ENCODE assay signal across 11 mouse cellular contexts in genomic region chr7:28790066-28790806, GRCm38 (mm10). TPM values are rescaled to one million over a fixed set of nuclear protein-coding genes. Genes with fewer than 3 reads are reported as not detected.
A peak's percentile ranks its signal among the peaks of the same experiment; 100 is the strongest.
DNase-seq lines count a peak whose midpoint lies in the region; ATAC-seq and TF ChIP-seq lines count a peak whose summit lies in the region.
"Had no signal": no experiment of that assay in that cellular context is flagged by ENCODE, and none has a peak within 500 bp of the region (broad histone marks: within the 10 kb centered on the region; RNA-seq: fewer than 3 reads in every experiment).

No protein-coding gene starts in this region.

- no peaks in the 10 kb centered on the region for H3K9me3 ChIP-seq in hindbrain, embryonic 10.5 days
- H3K9me3 ChIP-seq in hindbrain, embryonic 13.5 days, result no peaks in the 10 kb centered on the region
- no peaks in the 10 kb centered on the region for H3K9me3 ChIP-seq in intestine, embryonic 15.5 days
- no peaks in the 10 kb centered on the region for H3K9me3 ChIP-seq in liver, embryonic 14.5 days (ENCODE audit: control insufficient read depth, low read length)
- H3K9me3 ChIP-seq: G1E; hindbrain, embryonic 15.5 days had no signal

- peak; percentile 41 for DNase-seq in hindbrain, embryonic 10.5 days (ENCODE audit: low spot score)
- DNase-seq in NIH3T3 (ENCODE audit: low read depth), result peak; percentile 69
- no peak for DNase-seq in liver, embryonic 14.5 days (ENCODE audit: low read depth in 3 of 3, low spot score in 3 of 3)
- no peak for DNase-seq in frontal cortex, postnatal 14 days (ENCODE audit: low spot score in 2 of 2)
- no peak for DNase-seq in cerebellum, postnatal 14 days
- DNase-seq: cerebellum, adult 9-11 months had no signal

- WGBS in hindbrain, embryonic 10.5 days, result 48% methylated on average over 8 of the region's 8 CpGs
- 53% methylated on average over 8 of the region's 8 CpGs for WGBS in hindbrain, embryonic 13.5 days
- WGBS in intestine, embryonic 15.5 days, result 56% methylated on average over 8 of the region's 8 CpGs
- WGBS in liver, embryonic 14.5 days (ENCODE audit: insufficient replicate concordance), result 48% methylated on average over 8 of the region's 8 CpGs

- H3K4me1 ChIP-seq in hindbrain, embryonic 10.5 days (replicated peaks), result peaks cover 26% of the 10 kb centered on the region
- H3K4me1 ChIP-seq in hindbrain, embryonic 13.5 days (replicated peaks), result no peaks in the 10 kb centered on the region
- H3K4me1 ChIP-seq in intestine, embryonic 15.5 days (replicated peaks), result peaks cover 22% of the 10 kb centered on the region
- peaks cover 0 to 3% of the 10 kb centered on the region in 2 experiments; a peak in 1 of 4 replicates for H3K4me1 ChIP-seq in liver, embryonic 14.5 days (replicated peaks; ENCODE audit: control insufficient read depth in 2 of 2, insufficient read depth in 2 of 2, low read length in 1 of 2)
- H3K4me1 ChIP-seq: hindbrain, embryonic 15.5 days had no signal

- no peak for ATAC-seq in hindbrain, embryonic 13.5 days (ENCODE audit: low FRiP score)
- 0 out of 2 replicates have a peak, but pooled peaks have one; percentile 29 for ATAC-seq in intestine, embryonic 15.5 days
- ATAC-seq in liver, embryonic 14.5 days (ENCODE audit: insufficient read depth), result 0 out of 2 replicates have a peak, but pooled peaks have one; percentile 19
- ATAC-seq in erythroid progenitor cell, adult 5-6 weeks (replicated peaks; ENCODE audit: low FRiP score, poor library complexity, severe bottlenecking), result no peak

- peak overlapping the region; percentile 46; the same call in 1 of the 2 replicates for H3K27ac ChIP-seq in hindbrain, embryonic 10.5 days
- H3K27ac ChIP-seq in hindbrain, embryonic 13.5 days, result no peak overlapping the region
- no peak overlapping the region for H3K27ac ChIP-seq in intestine, embryonic 15.5 days
- no peak overlapping the region for H3K27ac ChIP-seq in liver, embryonic 14.5 days
- H3K27ac ChIP-seq: hindbrain, embryonic 15.5 days had no signal

- TF ChIP-seq EP300 in liver, embryonic 14.5 days (IDR thresholded peaks at IDR 0.05; ENCODE audit: low read depth), result no peak

- H3K4me2 ChIP-seq in hindbrain, embryonic 13.5 days, result no peak overlapping the region
- H3K4me2 ChIP-seq in intestine, embryonic 15.5 days (replicated peaks), result no peak overlapping the region
- H3K4me2 ChIP-seq in liver, embryonic 14.5 days (ENCODE audit: low read depth), result no peak overlapping the region
- H3K4me2 ChIP-seq: hindbrain, embryonic 15.5 days had no signal

- H3K36me3 ChIP-seq in hindbrain, embryonic 10.5 days, result peaks cover 28% of the 10 kb centered on the region
- peaks cover 34% of the 10 kb centered on the region for H3K36me3 ChIP-seq in hindbrain, embryonic 13.5 days
- no peaks in the 10 kb centered on the region for H3K36me3 ChIP-seq in intestine, embryonic 15.5 days
- H3K36me3 ChIP-seq in liver, embryonic 14.5 days (replicated peaks; ENCODE audit: control insufficient read depth, insufficient read depth, low read depth), result no peaks in the 10 kb centered on the region

- TF ChIP-seq CTCF in liver, embryonic 14.5 days (IDR thresholded peaks at IDR 0.05; ENCODE audit: low read depth), result peak; percentile 53

- no peak overlapping the region for H3K4me3 ChIP-seq in hindbrain, embryonic 10.5 days
- H3K4me3 ChIP-seq in hindbrain, embryonic 13.5 days, result no peak overlapping the region
- no peak overlapping the region for H3K4me3 ChIP-seq in intestine, embryonic 15.5 days (replicated peaks)
- H3K4me3 ChIP-seq in liver, embryonic 14.5 days (ENCODE audit: insufficient read depth in 1 of 2, low read depth in 2 of 2, low read length in 2 of 2), result no peak overlapping the region
- H3K4me3 ChIP-seq: hindbrain, embryonic 15.5 days had no signal

- H3K27me3 ChIP-seq in hindbrain, embryonic 10.5 days (ENCODE audit: insufficient read depth, poor library complexity, severe bottlenecking), result 0 out of 2 replicates have a peak, but pooled peaks cover 5% of the 10 kb centered on the region
- no peaks in the 10 kb centered on the region for H3K27me3 ChIP-seq in hindbrain, embryonic 13.5 days
- H3K27me3 ChIP-seq in intestine, embryonic 15.5 days (replicated peaks), result no peaks in the 10 kb centered on the region
- no peaks in the 10 kb centered on the region for H3K27me3 ChIP-seq in liver, embryonic 14.5 days (ENCODE audit: control insufficient read depth, insufficient read depth, low read length)
- H3K27me3 ChIP-seq: hindbrain, embryonic 15.5 days had no signal

- no peak overlapping the region for H3K9ac ChIP-seq in hindbrain, embryonic 13.5 days
- no peak overlapping the region for H3K9ac ChIP-seq in intestine, embryonic 15.5 days
- H3K9ac ChIP-seq in liver, embryonic 14.5 days (replicated peaks), result no peak overlapping the region
- H3K9ac ChIP-seq: hindbrain, embryonic 15.5 days had no signal

RNA-seq across cellular contexts. Expression of gene Rinl, which starts 1.5 kb away (rescaled TPM):
- polyA plus RNA-seq in hindbrain, embryonic 10.5 days (2016; fragmentation: Nextera tagmentation; extraction: Ambion mirVana), result 4.0 TPM in 2 replicates
- polyA plus RNA-seq in hindbrain, embryonic 13.5 days (2015; fragmentation: Nextera tagmentation; extraction: Ambion mirVana), result 2.7 and 2.8 TPM in 2 replicates
- polyA plus RNA-seq in intestine, embryonic 15.5 days (2015; fragmentation: Nextera tagmentation; extraction: Ambion mirVana), result 4.5 and 5.6 TPM in 2 replicates
- 4.3 and 4.7 TPM in 2 replicates for polyA plus RNA-seq in liver, embryonic 14.5 days (2012; rRNA removed)
- polyA plus RNA-seq in liver, embryonic 14.5 days (2014; fragmentation: Nextera tagmentation; extraction: Ambion mirVana), result 4.0 and 4.8 TPM in 2 replicates
- 4.3 and 8.8 TPM in 2 replicates for total RNA-seq in erythroid progenitor cell, adult 5-6 weeks (2015; ENCODE audit: low replicate concordance)
- 5.4 and 19.4 TPM in 2 replicates for total RNA-seq in erythroid progenitor cell, adult 5-6 weeks (2017; ENCODE audit: low replicate concordance)

RNA-seq across cellular contexts. Expression of gene Hnrnpl, which starts 18.1 kb away (rescaled TPM):
- polyA plus RNA-seq in hindbrain, embryonic 10.5 days (2016; fragmentation: Nextera tagmentation; extraction: Ambion mirVana), result 312 TPM in 2 replicates
- polyA plus RNA-seq in hindbrain, embryonic 13.5 days (2015; fragmentation: Nextera tagmentation; extraction: Ambion mirVana), result 200 and 202 TPM in 2 replicates
- 210 and 237 TPM in 2 replicates for polyA plus RNA-seq in intestine, embryonic 15.5 days (2015; fragmentation: Nextera tagmentation; extraction: Ambion mirVana)
- polyA plus RNA-seq in liver, embryonic 14.5 days (2012; rRNA removed), result 110 and 138 TPM in 2 replicates
- polyA plus RNA-seq in liver, embryonic 14.5 days (2014; fragmentation: Nextera tagmentation; extraction: Ambion mirVana), result 83.1 and 91.3 TPM in 2 replicates
- total RNA-seq in erythroid progenitor cell, adult 5-6 weeks (2015; ENCODE audit: low replicate concordance), result 215 and 258 TPM in 2 replicates
- total RNA-seq in erythroid progenitor cell, adult 5-6 weeks (2017; ENCODE audit: low replicate concordance), result 202 and 252 TPM in 2 replicates

RNA-seq across cellular contexts. Expression of gene Nfkbib, which starts 22.9 kb away (rescaled TPM):
- 56.0 and 61.1 TPM in 2 replicates for polyA plus RNA-seq in hindbrain, embryonic 10.5 days (2016; fragmentation: Nextera tagmentation; extraction: Ambion mirVana)
- polyA plus RNA-seq in hindbrain, embryonic 13.5 days (2015; fragmentation: Nextera tagmentation; extraction: Ambion mirVana), result 58.6 and 59.5 TPM in 2 replicates
- polyA plus RNA-seq in intestine, embryonic 15.5 days (2015; fragmentation: Nextera tagmentation; extraction: Ambion mirVana), result 40.2 and 43.7 TPM in 2 replicates
- 15.0 and 19.7 TPM in 2 replicates for polyA plus RNA-seq in liver, embryonic 14.5 days (2012; rRNA removed)
- polyA plus RNA-seq in liver, embryonic 14.5 days (2014; fragmentation: Nextera tagmentation; extraction: Ambion mirVana), result 27.0 and 29.6 TPM in 2 replicates
- 8.3 and 12.2 TPM in 2 replicates for total RNA-seq in erythroid progenitor cell, adult 5-6 weeks (2015; ENCODE audit: low replicate concordance)
- total RNA-seq in erythroid progenitor cell, adult 5-6 weeks (2017; ENCODE audit: low replicate concordance), result 4.8 and 5.5 TPM in 2 replicates

RNA-seq across cellular contexts. Expression of gene Sirt2, which starts 23.7 kb away (rescaled TPM):
- polyA plus RNA-seq in hindbrain, embryonic 10.5 days (2016; fragmentation: Nextera tagmentation; extraction: Ambion mirVana), result 66.5 and 84.5 TPM in 2 replicates
- polyA plus RNA-seq in hindbrain, embryonic 13.5 days (2015; fragmentation: Nextera tagmentation; extraction: Ambion mirVana), result 105 and 111 TPM in 2 replicates
- 54.9 and 60.3 TPM in 2 replicates for polyA plus RNA-seq in intestine, embryonic 15.5 days (2015; fragmentation: Nextera tagmentation; extraction: Ambion mirVana)
- 18.5 and 18.7 TPM in 2 replicates for polyA plus RNA-seq in liver, embryonic 14.5 days (2012; rRNA removed)
- 21.3 and 24.2 TPM in 2 replicates for polyA plus RNA-seq in liver, embryonic 14.5 days (2014; fragmentation: Nextera tagmentation; extraction: Ambion mirVana)
- total RNA-seq in erythroid progenitor cell, adult 5-6 weeks (2015; ENCODE audit: low replicate concordance), result 38.9 and 40.2 TPM in 2 replicates
- 3.6 and 14.5 TPM in 2 replicates for total RNA-seq in erythroid progenitor cell, adult 5-6 weeks (2017; ENCODE audit: low replicate concordance)

RNA-seq across cellular contexts. Expression of gene Ccer2, which starts 34.3 kb away (rescaled TPM):
- 0.22 and 0.48 TPM in 2 replicates for polyA plus RNA-seq in hindbrain, embryonic 10.5 days (2016; fragmentation: Nextera tagmentation; extraction: Ambion mirVana)
- 3.1 and 3.6 TPM in 2 replicates for polyA plus RNA-seq in hindbrain, embryonic 13.5 days (2015; fragmentation: Nextera tagmentation; extraction: Ambion mirVana)
- polyA plus RNA-seq in intestine, embryonic 15.5 days (2015; fragmentation: Nextera tagmentation; extraction: Ambion mirVana), result not detected in 2 replicates
- polyA plus RNA-seq in liver, embryonic 14.5 days (2012; rRNA removed), result not detected in 2 replicates
- polyA plus RNA-seq in liver, embryonic 14.5 days (2014; fragmentation: Nextera tagmentation; extraction: Ambion mirVana), result not detected in 2 replicates
- not detected in 2 replicates for total RNA-seq in erythroid progenitor cell, adult 5-6 weeks (2015; ENCODE audit: low replicate concordance)
- not detected in 2 replicates for total RNA-seq in erythroid progenitor cell, adult 5-6 weeks (2017; ENCODE audit: low replicate concordance)
- total RNA-seq: G1E had no signal
- polyA plus RNA-seq: G1E had no signal

Comparison
In these comparisons a context has a peak if more than half of its experiments do, and no peak if none do; other contexts are left out.
1. DNase-seq: peak in hindbrain, embryonic 10.5 days (single experiment) and NIH3T3 (single experiment); none in liver, embryonic 14.5 days (0 of 3), frontal cortex, postnatal 14 days (0 of 2) and cerebellum, postnatal 14 days (0 of 2).
2. ATAC-seq: peak in intestine, embryonic 15.5 days (single experiment) and liver, embryonic 14.5 days (single experiment); none in hindbrain, embryonic 13.5 days (single experiment) and erythroid progenitor cell, adult 5-6 weeks (single experiment).